Mouse (Mus musculus) left cerebral cortex, adult 9 months (tissue): ENCODE measurements at regions not wholly inside any gene's neighbourhood (a gene's known extent, or its start where the extent isn't known, plus 50 kb on each side); places are given as distances from the start of the nearest gene placed in this dataset.

Experiments used
- DNase-seq, 2 experiments: peaks; one replicate each; pipeline ENCODE4 v3.0.0; 2022; ENCODE audit warnings: low spot score in 2 of 2

DNA sequence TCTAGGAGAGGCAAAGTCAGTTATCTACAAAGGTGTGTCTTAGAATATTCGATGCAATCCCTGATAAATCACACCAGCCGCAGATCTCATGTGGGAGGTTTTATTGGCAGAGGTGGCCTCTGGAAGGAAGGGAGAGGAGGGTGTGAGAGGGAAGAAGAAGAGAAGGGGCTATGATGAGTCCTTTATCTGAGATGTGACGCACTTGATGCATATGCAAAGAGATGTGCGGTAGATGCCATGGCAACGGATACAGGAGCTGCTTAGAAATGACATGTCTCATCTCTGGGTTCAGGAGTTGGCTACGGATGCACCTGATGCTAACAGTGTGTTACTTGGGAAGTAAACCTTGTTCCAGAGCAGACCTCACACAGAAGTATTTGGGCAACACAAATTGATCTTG lies 718.6 kb upstream of the Gm21961 start:
- DNase-seq = peak; percentile 13 to 28

DNA sequence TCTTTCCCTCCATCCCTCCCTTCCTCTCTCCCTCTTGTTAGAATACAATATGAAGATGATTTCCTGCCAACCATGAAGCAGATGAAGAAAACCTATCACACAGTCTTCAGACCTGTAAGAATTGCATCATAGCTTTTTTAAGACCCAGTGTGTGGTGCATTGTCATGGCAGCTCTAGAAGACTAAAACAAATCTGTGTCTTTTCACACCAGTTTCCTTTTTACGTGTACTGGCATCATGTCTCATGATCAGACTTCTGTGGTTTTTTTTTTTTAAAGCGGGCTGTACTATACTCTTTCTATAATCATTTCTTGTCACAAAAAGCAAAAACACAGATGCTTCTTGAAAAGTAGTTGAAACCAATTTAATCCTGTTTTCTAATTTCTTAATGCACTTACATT lies 716.6 kb upstream of the Gm21961 start:
- DNase-seq = no peak

DNA sequence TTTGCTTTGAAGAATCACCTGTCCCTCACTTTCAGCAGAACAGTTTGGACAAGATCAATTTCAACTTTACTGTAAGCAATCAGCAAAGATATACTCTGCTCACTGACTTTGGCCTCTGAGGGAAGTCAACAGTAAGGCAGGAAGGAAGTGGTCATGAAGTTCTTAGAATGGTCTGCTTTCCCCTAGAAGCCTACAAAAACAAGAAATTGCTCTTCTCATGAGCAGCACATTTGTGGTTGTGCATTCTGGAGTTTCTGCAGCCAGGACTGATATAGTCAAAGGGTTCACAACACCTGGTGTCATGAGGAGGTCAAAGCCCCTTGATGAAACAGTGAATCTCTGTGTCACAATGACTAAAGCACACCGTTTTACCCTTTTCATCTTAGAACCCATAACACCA lies 712.4 kb upstream of the Gm21961 start:
- no peak for DNase-seq

- no peak for DNase-seq
Observed at GRCm38 (mm10) chr15:65726271-65726670, 711.6 kb upstream of the Gm21961 start.

DNA sequence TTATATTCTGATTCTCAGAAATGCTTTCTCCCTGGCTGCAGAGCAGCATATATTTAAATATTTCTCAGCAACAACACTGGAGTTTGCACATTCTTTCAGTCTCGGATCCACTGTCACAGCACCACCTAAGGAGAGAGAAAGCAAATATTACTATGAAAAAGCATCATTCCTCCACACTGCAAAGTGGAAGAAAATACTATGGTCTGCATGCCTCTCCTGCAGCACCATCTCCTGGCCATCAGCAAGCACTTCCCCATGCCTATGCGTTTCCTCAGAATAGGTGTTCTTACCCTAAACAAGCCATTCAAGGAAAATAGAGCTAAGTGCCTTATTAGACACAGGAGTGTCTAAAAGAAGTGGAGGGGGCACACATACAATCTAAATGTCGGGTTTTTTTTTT lies 688.9 kb upstream of the Gm21961 start:
- DNase-seq = peak; percentile 7 to 63

DNA sequence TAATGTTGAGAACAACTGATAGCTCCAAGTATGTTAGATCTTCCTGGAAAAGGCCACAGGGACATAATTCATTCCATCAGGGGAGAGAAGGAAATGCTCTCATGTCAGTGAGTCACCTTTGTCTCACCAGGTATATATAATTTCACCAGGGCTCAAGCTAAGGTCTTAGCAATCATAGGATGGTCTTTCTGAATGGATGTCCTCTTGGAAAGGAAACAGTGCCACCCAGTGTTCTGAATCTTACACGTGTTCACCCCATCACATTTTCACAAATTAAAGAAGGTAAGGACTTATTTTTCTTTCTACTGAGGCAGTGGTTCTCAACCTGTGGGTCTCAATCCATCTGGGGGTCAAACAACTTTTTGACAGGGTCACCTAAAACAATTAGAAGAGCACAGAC lies 686.8 kb upstream of the Gm21961 start:
- DNase-seq = peak in 1 of 2 experiments; percentile 31

- no peak for DNase-seq
Observed at GRCm38 (mm10) chr15:65698596-65698995, 683.9 kb upstream of the Gm21961 start.
